Mouse (Mus musculus) MEL (cell line): Measurements from ENCODE around the gene Togaram2. TPM values are rescaled to one million over a fixed set of nuclear protein-coding genes. Genes with fewer than 3 reads are reported as not detected.

ENCODE experiments used
- DNase-seq: peaks from one replicate; pipeline ENCODE4 v3.0.0; 2011; ENCODE audit warnings: low read depth, low spot score
- H3K27ac ChIP-seq: 2 replicates; pipeline ENCODE4 v1.5.1; 2012; ENCODE audit warnings: low read depth, mild to moderate bottlenecking, control low read depth, low read length, moderate library complexity; ENCODE audit not compliant: control insufficient read depth
- H3K27me3 ChIP-seq, 2 experiments: fragments of 150-350 bp in 1 of 2; sonication (generic) in 1 of 2; 2 replicates each; pipeline ENCODE4 v1.6.1; 2012; ENCODE audit warnings: low read length in 2 of 2, mild to moderate bottlenecking in 2 of 2, improper control_type of control experiment in 1 of 2, moderate library complexity in 1 of 2; ENCODE audit not compliant: insufficient read depth in 2 of 2, control insufficient read depth in 1 of 2
- H3K36me3 ChIP-seq, 2 experiments: 2 replicates each; pipeline ENCODE4 v1.6.1; 2012 to 2014; ENCODE audit warnings: low read length in 2 of 2, improper control_type of control experiment in 1 of 2, inconsistent platforms in 1 of 2, mild to moderate bottlenecking in 1 of 2; ENCODE audit not compliant: insufficient read depth in 2 of 2, control insufficient read depth in 1 of 2
- H3K4me1 ChIP-seq, 2 experiments: fragments of 150-350 bp in 1 of 2; sonication (generic) in 1 of 2; 2 replicates each; pipeline ENCODE4 v1.6.1; 2012; ENCODE audit warnings: low read length in 2 of 2, improper control_type of control experiment in 1 of 2, mild to moderate bottlenecking in 1 of 2; ENCODE audit not compliant: insufficient read depth in 2 of 2, control insufficient read depth in 1 of 2
- H3K4me3 ChIP-seq, 2 experiments: fragments of 150-350 bp in 1 of 2; sonication (generic) in 1 of 2; 2 replicates each; pipeline ENCODE4 v1.5.1; 2012; ENCODE audit warnings: low read depth in 2 of 2, low read length in 2 of 2, mild to moderate bottlenecking in 2 of 2, moderate library complexity in 2 of 2, control low read depth in 1 of 2, improper control_type of control experiment in 1 of 2; ENCODE audit not compliant: control insufficient read depth in 1 of 2, insufficient read depth in 1 of 2
- H3K79me2 ChIP-seq: 2 replicates; pipeline ENCODE4 v1.6.1; 2012; ENCODE audit warnings: mild to moderate bottlenecking, low read length, moderate library complexity; ENCODE audit not compliant: control insufficient read depth, poor library complexity, insufficient read depth
- H3K9ac ChIP-seq: 2 replicates; pipeline ENCODE4 v1.6.1; 2012; ENCODE audit warnings: low read depth, mild to moderate bottlenecking, control low read depth, low read length, moderate library complexity; ENCODE audit not compliant: control insufficient read depth, poor library complexity, severe bottlenecking
- H3K9me3 ChIP-seq: fragments of 150-350 bp; sonication (generic); replicated peaks from 2 replicates; pipeline ENCODE4 v1.6.1; 2012; ENCODE audit warnings: mild to moderate bottlenecking, low read length, improper control_type of control experiment, moderate library complexity; ENCODE audit not compliant: insufficient read depth
- BHLHE40 ChIP-seq: IDR thresholded peaks from 2 replicates; pipeline ENCODE4 v1.6.1; 2012; ENCODE audit warnings: low read depth, mild to moderate bottlenecking, inconsistent platforms, low read length, improper control_type of control experiment, borderline replicate concordance
- E2F4 ChIP-seq: IDR thresholded peaks from 2 replicates; pipeline ENCODE4 v1.6.1; 2011; ENCODE audit warnings: low read depth, low read length, improper control_type of control experiment, borderline replicate concordance
- JUND ChIP-seq: IDR thresholded peaks from 2 replicates; pipeline ENCODE4 v1.6.1; 2011; ENCODE audit warnings: low read depth, mild to moderate bottlenecking, improper control_type of control experiment, low read length
- MAFK ChIP-seq: IDR thresholded peaks from 2 replicates; pipeline ENCODE4 v1.6.1; 2011; ENCODE audit warnings: low read depth, mild to moderate bottlenecking, low read length, improper control_type of control experiment, borderline replicate concordance
- MAX ChIP-seq: IDR thresholded peaks from 2 replicates; pipeline ENCODE4 v1.6.1; 2011; ENCODE audit warnings: low read length, improper control_type of control experiment
- MYC ChIP-seq: IDR thresholded peaks from 2 replicates; pipeline ENCODE4 v1.6.1; 2011; ENCODE audit warnings: low read depth, mild to moderate bottlenecking, low read length, improper control_type of control experiment, moderate library complexity
- NELFE ChIP-seq: IDR thresholded peaks from 2 replicates; pipeline ENCODE4 v1.6.1; 2011; ENCODE audit warnings: low read depth, low read length, improper control_type of control experiment
- POLR2A ChIP-seq, 2 experiments: IDR thresholded peaks; 2 replicates each; pipeline ENCODE4 v1.6.1; 2011 to 2012; ENCODE audit warnings: low read length in 2 of 2, mild to moderate bottlenecking in 2 of 2, control low read depth in 1 of 2, improper control_type of control experiment in 1 of 2, low read depth in 1 of 2, moderate library complexity in 1 of 2; ENCODE audit not compliant: control insufficient read depth in 1 of 2, insufficient read depth in 1 of 2, poor library complexity in 1 of 2
- POLR2AphosphoS2 ChIP-seq: IDR thresholded peaks from 2 replicates; pipeline ENCODE4 v1.6.1; 2011; ENCODE audit warnings: low read length, improper control_type of control experiment
- POLR2AphosphoS5 ChIP-seq: IDR thresholded peaks from 2 replicates; pipeline ENCODE4 v1.6.1; 2012; ENCODE audit warnings: low read depth, borderline replicate concordance, mild to moderate bottlenecking, inconsistent platforms, low read length, moderate library complexity, mixed read lengths
- RAD21 ChIP-seq: IDR thresholded peaks from 2 replicates; pipeline ENCODE4 v1.6.1; 2011; ENCODE audit warnings: mild to moderate bottlenecking, low read depth, low read length, improper control_type of control experiment
- RCOR1 ChIP-seq: IDR thresholded peaks from 2 replicates; pipeline ENCODE4 v1.6.1; 2012; ENCODE audit warnings: low read depth, mild to moderate bottlenecking, inconsistent platforms, low read length, improper control_type of control experiment
- SMC3 ChIP-seq: IDR thresholded peaks from 2 replicates; pipeline ENCODE4 v1.6.1; 2011; ENCODE audit warnings: low read depth, low read length, improper control_type of control experiment
- TBP ChIP-seq: IDR thresholded peaks from 2 replicates; pipeline ENCODE4 v1.8.0; 2011; ENCODE audit warnings: low read depth, low read length, improper control_type of control experiment
- UBTF ChIP-seq: IDR thresholded peaks from 2 replicates; pipeline ENCODE4 v1.6.1; 2012; ENCODE audit warnings: low read depth, mild to moderate bottlenecking, inconsistent platforms, low read length, improper control_type of control experiment, moderate library complexity, borderline replicate concordance; ENCODE audit not compliant: insufficient read depth
- USF1 ChIP-seq: IDR thresholded peaks from 2 replicates; pipeline ENCODE4 v1.6.1; 2014; ENCODE audit warnings: low read depth, mild to moderate bottlenecking, inconsistent platforms, low read length, improper control_type of control experiment, moderate library complexity
- ZC3H11A ChIP-seq: IDR thresholded peaks from 2 replicates; pipeline ENCODE4 v1.6.1; 2012; ENCODE audit warnings: low read depth, mild to moderate bottlenecking, inconsistent platforms, low read length, improper control_type of control experiment
- ZKSCAN1 ChIP-seq: IDR thresholded peaks from 2 replicates; pipeline ENCODE4 v1.6.1; 2012; ENCODE audit warnings: low read depth, mild to moderate bottlenecking, inconsistent platforms, low read length, improper control_type of control experiment, moderate library complexity
- ZMIZ1 ChIP-seq: IDR thresholded peaks from 2 replicates; pipeline ENCODE4 v1.6.1; 2012; ENCODE audit warnings: low read depth, mild to moderate bottlenecking, inconsistent platforms, low read length, improper control_type of control experiment, moderate library complexity
- ZNF384 ChIP-seq: IDR thresholded peaks from 2 replicates; pipeline ENCODE4 v1.6.1; 2012; ENCODE audit warnings: low read depth, mild to moderate bottlenecking, inconsistent platforms, low read length, improper control_type of control experiment
- polyA plus RNA-seq, 2 experiments: library from polyadenylated mRNA; stranded (reverse) in 1 of 2; unstranded in 1 of 2; fragments of >175 nt in 1 of 2; fragments of >200 nt in 1 of 2; gene quantifications; 2 replicates each; pipeline versions ENCODE4 v1.2.1 to v1.2.4; 2012; ENCODE audit warnings: low replicate concordance in 2 of 2, low read depth in 1 of 2; ENCODE audit not compliant: insufficient read length in 2 of 2, insufficient read depth in 1 of 2, missing spikeins in 1 of 2
- total RNA-seq: library from RNA; depleted of rRNA; stranded (reverse); fragments of 300-350 nt; gene quantifications from 2 replicates; pipeline ENCODE4 v1.2.3, GENCODE M21; 2012

Togaram2 gene
- total and polyA plus RNA-seq, 3 experiments: not detected

GRCm38 (mm10) chr17:71683281-71683680, 10.2 kb downstream of the Togaram2 start:
- Histone ChIP-seq H3K79me2 (no peaks in the 10 kb centered on the region), H3K27me3 (no peaks in the 10 kb centered on the region), H3K4me3 (no peak overlapping the region), H3K27ac (no peak overlapping the region), H3K9ac (no peak overlapping the region), H3K9me3 (no peaks in the 10 kb centered on the region), H3K4me1 (peaks cover 0 to 4% of the 10 kb centered on the region in 2 experiments; a peak in 1 of 4 replicates), H3K36me3 (no peaks in the 10 kb centered on the region)
- DNase-seq: no peak
- TF ChIP-seq BHLHE40 (no peak), TBP (no peak), ZC3H11A (no peak), JUND (no peak), MAX (no peak), POLR2AphosphoS5 (no peak)

GRCm38 (mm10) chr17:71684103-71684608, 11.1 kb downstream of the Togaram2 start:
- peaks cover 0 to 4% of the 10 kb centered on the region in 2 experiments; a peak in 1 of 4 replicates for H3K4me1 ChIP-seq
- no peaks in the 10 kb centered on the region for H3K36me3 ChIP-seq
- H3K9me3 ChIP-seq: no peaks in the 10 kb centered on the region
- H3K79me2 ChIP-seq: no peaks in the 10 kb centered on the region
- TF ChIP-seq POLR2AphosphoS5: no peak
- no peak for TF ChIP-seq RCOR1
- TF ChIP-seq MAFK: no peak
- no peak for TF ChIP-seq MYC
- TF ChIP-seq RAD21: no peak
- no peak for TF ChIP-seq E2F4
- no peak for TF ChIP-seq POLR2AphosphoS2
- TF ChIP-seq ZMIZ1: no peak
- TF ChIP-seq POLR2A (IDR thresholded peaks at IDR 0.05; ENCODE audit: control insufficient read depth in 1 of 2, insufficient read depth in 1 of 2, low read depth in 1 of 2, low read length in 2 of 2, poor library complexity in 1 of 2): no peak
- no peak for TF ChIP-seq SMC3
- TF ChIP-seq ZKSCAN1: no peak
- no peak for TF ChIP-seq UBTF
- TF ChIP-seq USF1: no peak
- TF ChIP-seq MAX: no peak
- TF ChIP-seq NELFE: no peak
- TF ChIP-seq ZNF384: no peak
- TF ChIP-seq TBP: no peak
- TF ChIP-seq, all 39 proteins: peak for 0
- no peak overlapping the region for H3K9ac ChIP-seq
- H3K4me3 ChIP-seq: no peak overlapping the region
- DNase-seq: no peak
- no peaks in the 10 kb centered on the region for H3K27me3 ChIP-seq
- H3K27ac ChIP-seq: no peak overlapping the region
